Mouse (Mus musculus) CH12F3 (cell line): ENCODE measurements around the gene Cdk14.

Experiments
- in situ Hi-C: fragments of 300-500 bp; cut with MboI; formaldehyde crosslinking; loops from 2 replicates; pipeline ENCODE4 v1.14.3; 2020; ENCODE audit warnings: low sequenced_read_pairs

The Cdk14 gene

GRCm38 (mm10) chr5:4934491-4934890 is 485.6 kb downstream of the Cdk14 start:
- in situ Hi-C loops, result no loop called here

DNA sequence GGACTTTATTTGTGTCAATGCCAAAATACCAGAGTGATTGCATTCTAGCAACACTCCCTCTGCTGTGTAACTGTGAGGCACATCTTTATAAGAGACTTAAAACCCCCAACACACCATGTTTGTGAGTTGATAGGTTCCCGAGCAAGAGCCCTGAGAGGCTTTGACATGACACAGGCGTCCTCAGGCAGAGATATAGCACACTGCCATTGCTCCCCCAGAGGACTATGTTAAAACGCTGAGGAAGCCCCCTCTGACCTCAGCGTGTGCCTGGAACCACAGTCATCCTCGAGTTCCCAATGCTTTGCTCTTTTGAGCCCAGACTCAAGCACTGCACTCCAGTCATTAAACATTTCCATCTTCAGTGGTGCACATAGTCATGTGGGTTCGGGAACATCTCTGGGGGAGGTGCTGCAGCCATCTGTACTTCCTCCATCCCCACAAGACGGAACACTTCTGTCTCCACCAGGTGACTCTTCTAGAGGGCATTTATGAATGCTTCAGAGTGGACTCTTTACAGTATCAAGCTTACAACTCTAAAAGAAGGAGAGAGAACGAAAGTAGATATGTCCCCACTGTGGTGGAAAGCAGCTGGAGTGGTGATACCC is 488.5 kb downstream of the Cdk14 start:
- in situ Hi-C loops, result no loop called here

GRCm38 (mm10) chr5:4929628-4930027 is 490.5 kb downstream of the Cdk14 start:
- in situ Hi-C loops, result no loop called here

- in situ Hi-C loops, result loop anchor here (25.0 kb wide), 1 partner anchor 663 kb away; no protein-coding TSS in a partner anchor
Measured at GRCm38 (mm10) chr5:4924866-4925265, 495.2 kb downstream of the Cdk14 start.

DNA sequence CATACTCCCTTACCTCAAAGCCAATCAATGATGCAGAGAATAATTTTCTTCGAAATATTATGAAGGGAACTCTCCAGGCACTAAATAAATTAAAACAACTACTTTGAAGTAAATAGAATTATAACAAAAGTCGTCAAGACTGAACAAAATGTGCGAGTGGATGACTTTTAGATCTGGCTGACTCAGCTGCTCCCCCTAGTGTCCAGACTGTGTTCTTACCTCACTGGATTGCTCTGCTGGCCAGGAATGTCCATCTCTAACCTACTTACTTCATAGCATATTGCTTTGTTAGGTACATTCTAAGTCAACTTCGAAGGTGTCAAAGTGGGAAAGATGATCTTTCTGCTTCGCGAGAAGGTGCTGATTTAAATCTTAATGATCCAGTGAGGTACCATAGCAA is 501.7 kb downstream of the Cdk14 start:
- in situ Hi-C loops, result loop anchor here (25.0 kb wide), 1 partner anchor 656 kb away; no protein-coding TSS in a partner anchor

GRCm38 (mm10) chr5:4917743-4918142 is 502.4 kb downstream of the Cdk14 start:
- in situ Hi-C loops, result loop anchor here (25.0 kb wide), 1 partner anchor 655 kb away; no protein-coding TSS in a partner anchor

DNA sequence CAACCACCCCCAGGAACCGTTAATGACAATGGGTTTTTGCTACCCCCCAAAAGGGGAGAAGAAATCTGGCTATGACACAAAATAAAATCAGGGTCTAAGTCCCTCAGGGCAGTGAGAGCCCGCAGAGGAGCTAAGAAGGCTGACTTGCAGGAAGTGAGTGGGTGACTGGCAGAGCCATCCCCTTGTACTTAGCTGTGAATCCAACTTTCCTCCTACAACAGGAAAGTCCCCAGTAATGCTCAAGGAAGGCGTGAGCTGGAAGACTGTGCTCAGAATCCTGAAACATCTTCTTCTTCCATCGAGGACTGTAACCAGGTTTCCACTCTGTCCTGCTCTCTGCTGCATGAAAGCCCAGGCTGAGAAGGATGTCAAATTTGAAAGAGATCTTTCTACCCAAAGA is 502.8 kb downstream of the Cdk14 start:
- in situ Hi-C loops, result loop anchor here (25.0 kb wide), 1 partner anchor 655 kb away; no protein-coding TSS in a partner anchor

DNA sequence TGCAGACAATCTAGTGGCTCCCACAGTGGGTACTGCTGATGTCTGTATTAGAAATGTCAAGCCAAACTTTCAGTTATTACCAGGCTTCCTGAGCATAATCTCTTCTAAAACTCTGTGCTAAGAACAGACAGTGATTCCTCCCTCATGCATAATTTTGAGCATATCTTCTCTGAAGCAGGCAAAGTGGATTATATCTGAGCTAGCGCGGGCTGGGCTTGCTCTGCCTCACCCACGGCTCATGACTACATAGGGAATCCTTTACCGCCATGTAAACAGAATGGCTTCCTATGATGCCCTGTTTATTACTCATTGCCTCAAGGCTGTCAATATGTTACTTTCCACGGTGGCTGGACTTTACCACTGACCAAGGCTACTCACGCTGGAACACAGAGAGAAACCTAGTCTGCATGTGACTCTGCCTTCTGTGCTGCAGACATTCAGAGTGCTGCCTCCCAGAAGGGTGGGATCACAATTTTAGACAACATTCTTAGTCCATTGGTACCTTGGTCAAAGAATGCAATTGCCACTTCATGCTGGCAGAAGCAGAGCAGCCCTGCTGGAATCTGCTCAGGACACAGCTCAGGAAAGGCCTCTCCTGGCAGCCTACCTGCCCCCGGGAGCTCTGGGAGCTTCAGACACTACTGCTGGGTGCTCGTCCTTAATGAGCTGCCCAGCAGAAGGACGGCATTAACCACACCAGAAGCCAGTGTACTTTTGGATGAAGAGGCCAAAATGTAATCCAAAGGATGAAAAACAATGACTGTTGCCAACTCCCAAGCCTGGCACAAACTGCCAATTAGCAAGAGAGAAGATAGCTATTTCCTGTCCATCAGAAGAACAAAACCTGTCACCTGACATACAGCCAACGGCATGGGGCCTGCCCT is 503.5 kb downstream of the Cdk14 start:
- in situ Hi-C loops, result loop anchor here (25.0 kb wide), 1 partner anchor 654 kb away; no protein-coding TSS in a partner anchor

DNA sequence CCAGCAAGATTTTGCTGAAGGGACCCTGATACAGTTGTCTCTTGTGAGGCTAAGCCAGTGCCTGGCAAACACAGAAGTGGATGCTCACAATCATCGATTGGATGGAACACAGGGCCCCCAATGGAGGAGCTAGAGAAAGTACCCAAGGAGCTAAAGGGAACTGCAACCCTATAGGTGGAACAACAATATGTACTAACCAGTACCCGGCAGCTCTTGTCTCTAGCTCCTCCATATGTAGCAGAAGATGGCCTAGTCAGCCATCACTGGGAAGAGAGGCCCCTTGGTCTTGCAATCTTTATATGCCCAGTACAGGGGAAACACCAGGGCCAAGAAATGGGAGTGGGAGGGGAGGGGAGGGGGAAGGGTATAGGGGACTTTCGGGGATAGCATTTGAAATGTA is 515.2 kb downstream of the Cdk14 start:
- in situ Hi-C loops, result loop anchor here (25.0 kb wide), 1 partner anchor 643 kb away; no protein-coding TSS in a partner anchor

GRCm38 (mm10) chr5:4898241-4898640 is 521.9 kb downstream of the Cdk14 start:
- in situ Hi-C loops, result no loop called here

DNA sequence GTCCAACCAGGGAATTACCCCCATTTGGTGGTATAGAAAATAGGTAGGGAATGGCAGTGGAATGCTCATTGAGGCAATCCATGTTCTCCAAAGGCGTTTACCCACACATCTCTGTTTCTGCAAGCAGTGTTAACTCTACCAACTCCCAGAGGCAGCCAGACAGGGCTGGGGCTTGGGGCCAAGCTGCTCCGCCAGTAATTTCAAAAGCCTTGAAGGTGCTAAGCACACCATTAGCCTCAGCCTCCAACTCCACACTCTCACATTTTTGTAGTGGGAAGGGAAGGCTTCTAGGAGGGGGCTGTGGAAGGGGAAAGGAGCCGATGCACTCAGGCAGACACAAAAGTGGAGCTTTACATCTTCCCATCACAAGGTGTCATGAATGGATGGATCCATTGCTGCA is 525.1 kb downstream of the Cdk14 start:
- in situ Hi-C loops, result no loop called here

GRCm38 (mm10) chr5:4893852-4894207 is 526.3 kb downstream of the Cdk14 start:
- in situ Hi-C loops, result no loop called here

DNA sequence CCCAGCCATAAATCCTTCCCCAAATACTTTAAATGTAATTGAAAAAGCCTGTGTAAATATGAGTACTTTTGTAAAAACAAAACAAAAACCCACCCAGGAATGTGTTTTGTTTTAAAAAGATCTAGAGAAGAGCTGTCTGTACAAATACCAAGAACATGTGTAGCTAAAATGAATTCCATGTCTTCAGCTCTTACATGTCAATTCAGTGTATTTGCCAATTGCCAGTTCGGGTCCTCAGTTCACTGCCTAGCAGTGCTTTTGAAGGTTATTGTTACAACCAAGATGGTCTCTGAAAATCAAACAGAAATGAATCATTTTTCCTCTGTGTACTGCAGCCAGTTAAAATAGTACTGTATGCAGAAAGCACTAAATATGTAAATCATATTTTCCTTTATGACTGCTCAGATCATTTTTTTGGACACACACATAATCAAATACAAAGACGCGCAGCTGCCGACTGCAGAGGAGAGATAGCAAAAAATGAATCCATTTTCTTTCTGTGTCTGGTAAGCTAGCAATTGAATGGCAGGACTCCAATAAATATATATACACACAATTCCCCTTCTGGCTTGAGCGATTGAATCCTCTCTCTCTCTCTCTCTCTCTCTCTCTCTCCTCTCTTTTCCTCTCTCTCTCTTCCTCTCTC is 526.8 kb downstream of the Cdk14 start:
- in situ Hi-C loops, result no loop called here

DNA sequence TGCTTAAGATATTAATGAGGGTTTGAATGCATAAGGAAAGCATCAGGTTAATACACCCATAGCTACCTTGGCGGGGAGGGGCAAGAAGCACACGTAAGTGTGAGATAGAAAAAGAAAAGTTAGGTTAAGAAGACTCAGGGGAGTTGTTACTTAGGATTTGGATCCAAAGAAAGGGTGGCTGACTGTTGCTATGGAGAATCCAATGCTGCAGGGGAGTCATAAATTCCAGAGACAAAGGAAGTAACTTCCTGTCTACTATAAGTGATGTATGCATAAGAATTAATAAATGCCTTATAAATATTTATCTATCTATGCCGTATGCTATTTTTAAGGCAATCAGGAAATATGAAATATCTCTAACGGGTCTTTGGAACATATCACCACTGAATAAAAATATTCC is 527.4 kb downstream of the Cdk14 start:
- in situ Hi-C loops, result no loop called here

DNA sequence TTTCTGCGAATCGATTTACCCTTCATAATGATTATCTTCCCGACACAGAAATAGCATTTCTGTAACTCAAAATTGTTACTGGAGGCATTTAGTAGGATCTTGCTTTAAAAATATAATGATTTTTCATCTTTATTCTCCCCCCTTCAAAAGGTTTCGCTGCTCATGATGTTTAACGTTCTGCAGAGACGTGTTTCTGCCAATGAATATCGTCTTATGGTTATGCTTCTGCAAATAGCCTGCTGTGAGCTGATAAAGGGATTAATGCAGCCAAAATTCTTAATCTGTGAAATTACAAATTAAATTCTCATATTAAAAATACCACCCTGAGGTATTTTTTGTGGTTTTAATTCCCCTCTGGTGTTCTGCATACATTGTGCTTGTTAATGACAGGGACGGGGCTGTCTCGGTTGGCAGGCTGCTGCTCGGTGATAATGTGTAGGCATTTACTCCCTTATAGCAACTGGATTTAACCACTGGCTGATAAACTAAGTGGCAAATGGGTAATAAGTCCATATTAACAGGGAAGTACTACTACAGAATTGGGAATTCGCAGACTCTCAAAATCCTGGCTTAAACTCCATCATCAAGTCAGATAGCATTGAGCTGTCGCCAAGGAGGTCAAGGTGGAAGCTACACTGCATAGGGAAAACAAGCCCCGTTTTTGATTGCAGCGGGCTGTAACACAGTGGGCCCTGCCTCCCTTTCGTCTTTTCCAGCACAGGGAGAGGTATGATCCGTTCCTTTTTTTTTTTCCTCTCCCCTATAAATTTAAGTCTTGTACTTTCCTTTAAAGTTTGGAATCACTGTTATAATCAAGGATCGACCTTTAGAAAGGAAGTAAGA is 528.0 kb downstream of the Cdk14 start:
- in situ Hi-C loops, result no loop called here

- in situ Hi-C loops, result no loop called here
Measured at GRCm38 (mm10) chr5:4887069-4887468, 533.0 kb downstream of the Cdk14 start.

GRCm38 (mm10) chr5:4882841-4883240 is 537.3 kb downstream of the Cdk14 start:
- in situ Hi-C loops, result no loop called here

- in situ Hi-C loops, result no loop called here
Measured at GRCm38 (mm10) chr5:4880331-4880730, 539.8 kb downstream of the Cdk14 start.

- in situ Hi-C loops, result no loop called here
Measured at GRCm38 (mm10) chr5:4878934-4879333, 541.2 kb downstream of the Cdk14 start.

- in situ Hi-C loops, result no loop called here
Measured at GRCm38 (mm10) chr5:4877638-4878037, 542.5 kb downstream of the Cdk14 start.
